Mouse (Mus musculus) MEL (cell line): ENCODE measurements around the gene Wdr38.

ENCODE experiments used
- CTCF ChIP-seq, 3 experiments: IDR thresholded peaks in 2 of 3; conservative IDR thresholded peaks in 1 of 3; 2 replicates each; pipeline ENCODE4 v1.5.1; 2011 to 2012; ENCODE audit warnings: low read length in 3 of 3, low read depth in 2 of 3, mild to moderate bottlenecking in 2 of 3, improper control_type of control experiment in 1 of 3, inconsistent platforms in 1 of 3, mixed read lengths in 1 of 3, moderate library complexity in 1 of 3; ENCODE audit not compliant: control insufficient read depth in 1 of 3, insufficient read depth in 1 of 3, poor library complexity in 1 of 3, severe bottlenecking in 1 of 3
- ZNF384 ChIP-seq: IDR thresholded peaks from 2 replicates; pipeline ENCODE4 v1.6.1; 2012; ENCODE audit warnings: low read depth, mild to moderate bottlenecking, inconsistent platforms, low read length, improper control_type of control experiment

GRCm38 (mm10) chr2:38957671-38958223 is 39.5 kb upstream of the Wdr38 start:
- TF ChIP-seq CTCF (IDR thresholded peaks at IDR 0.05 in 2 of 3, conservative IDR thresholded peaks at IDR 0.05 in 1 of 3; ENCODE audit: control insufficient read depth in 1 of 3, insufficient read depth in 1 of 3, low read depth in 2 of 3, low read length in 3 of 3, poor library complexity in 1 of 3, severe bottlenecking in 1 of 3) (no peak), ZNF384 (no peak)
